Mouse (Mus musculus): ENCODE data around the gene Yeats4.

DNA sequence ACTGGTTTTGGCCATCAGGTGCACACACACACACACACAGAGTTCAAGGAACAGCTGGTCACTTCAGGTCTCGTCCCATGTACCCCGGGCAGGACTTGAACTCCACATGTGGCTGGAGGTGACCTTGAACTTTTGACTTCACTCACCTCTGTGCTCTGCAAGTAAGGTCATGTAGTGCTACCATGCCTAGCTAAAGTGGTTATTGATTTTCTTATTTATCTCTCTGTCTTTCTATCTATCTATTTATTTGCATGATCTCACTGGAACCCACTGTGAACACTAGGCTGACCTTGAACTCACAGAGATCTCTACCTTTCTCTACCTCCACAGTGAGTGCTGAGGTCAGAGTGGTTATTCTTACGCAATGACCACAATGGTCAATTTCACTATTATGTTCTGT is 18.2 kb downstream of the Yeats4 start:
- TF ChIP-seq GATA1 (IDR thresholded peaks at IDR 0.05; ENCODE audit: low read length): no peak
- no peak for TF ChIP-seq TAL1 (IDR thresholded peaks at IDR 0.05; ENCODE audit: low read length)

All from erythroblast, embryonic 14.5 days (primary cell).